Comparison of ENCODE assay signal across 8 mouse cellular contexts in the genomic region with DNA sequence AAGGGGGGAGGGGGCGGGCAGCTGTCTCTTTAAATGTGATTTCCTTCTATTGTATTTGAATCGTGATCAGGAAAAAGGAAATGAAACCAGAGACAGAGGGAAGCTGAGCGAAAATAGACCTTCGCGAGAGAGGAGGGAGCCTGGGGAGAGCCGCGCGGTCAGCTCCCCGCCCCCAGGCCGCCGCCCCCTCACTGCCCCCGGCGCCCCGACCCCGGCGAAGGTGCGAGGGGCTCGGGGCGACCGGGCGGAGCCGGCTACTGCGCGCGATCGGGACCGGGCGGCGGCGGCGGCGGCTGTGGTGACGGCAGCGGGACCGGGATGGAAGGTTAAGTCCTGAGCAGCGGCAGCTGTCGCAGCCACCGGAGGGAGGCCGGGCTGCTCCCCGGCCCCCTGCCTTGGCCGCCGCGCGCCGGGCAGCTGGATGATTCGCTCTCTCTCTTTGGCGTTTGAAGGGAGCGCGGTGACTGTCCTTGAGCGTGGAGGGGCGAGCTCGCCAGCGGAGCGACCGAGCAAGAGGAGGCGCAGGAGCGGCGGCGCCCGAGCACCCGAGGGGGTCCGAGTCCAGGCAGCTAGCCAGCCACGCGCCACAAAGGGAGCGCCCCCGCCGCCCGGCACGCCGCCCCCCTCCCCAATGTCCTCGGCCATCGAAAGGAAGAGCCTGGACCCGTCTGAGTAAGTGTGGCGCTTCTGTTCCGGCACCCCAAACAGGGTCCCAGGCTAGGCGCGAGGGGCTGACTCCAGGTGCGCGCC. TPM values are rescaled to one million over a fixed set of nuclear protein-coding genes. Genes with fewer than 3 reads are reported as not detected.
DNase-seq lines count a peak whose midpoint lies in the region; ATAC-seq and TF ChIP-seq lines count a peak whose summit lies in the region.

No protein-coding gene starts in this region.

- DNase-seq in thymus, adult 2 months, result peak; percentile 11
- no peak for DNase-seq in thymus, postnatal 0 days (ENCODE audit: low spot score)
- DNase-seq in embryo, embryonic 9.5 days (ENCODE audit: extremely low spot score), result peak; percentile 62
- peak; percentile 68 for DNase-seq in heart, adult 8-10 months (ENCODE audit: low spot score)
- peak; percentile 71 for DNase-seq in kidney, adult 2 months
- no peak for DNase-seq in liver, embryonic 13.5 days
- peak; percentile 37 for DNase-seq in naive thymus-derived CD4-positive, alpha-beta T cell, adult 2 months (ENCODE audit: low read depth)

- no peak for TF ChIP-seq POLR2A in thymus, adult 2 months (IDR thresholded peaks at IDR 0.05; ENCODE audit: control insufficient read depth, extremely low read depth, insufficient read depth, low read length, poor library complexity)
- TF ChIP-seq POLR2A in kidney, adult 2 months (IDR thresholded peaks at IDR 0.05; ENCODE audit: low read depth, low read length), result no peak

- no peak overlapping the region for H3K27ac ChIP-seq in thymus, adult 2 months (ENCODE audit: control insufficient read depth, insufficient read depth, low read length)
- peak overlapping the region; percentile 92 for H3K27ac ChIP-seq in kidney, adult 2 months (ENCODE audit: insufficient read depth, low read depth, low read length)
- H3K27ac ChIP-seq in liver, embryonic 13.5 days, result peak overlapping the region; percentile 97
- peak overlapping the region; percentile 42; the same call in 1 of the 2 replicates for H3K27ac ChIP-seq in stomach, embryonic 15.5 days

- WGBS in thymus, adult 2 months, result under 1% methylated on average over 77 of the region's 79 CpGs
- WGBS in kidney, adult 2 months, result under 1% methylated on average over 79 of the region's 79 CpGs
- under 1% methylated on average over 78 of the region's 79 CpGs for WGBS in liver, embryonic 13.5 days (ENCODE audit: insufficient replicate concordance)
- under 1% methylated on average over 66 of the region's 79 CpGs for WGBS in stomach, embryonic 15.5 days

- peak overlapping the region; percentile 100 for H3K9ac ChIP-seq in liver, embryonic 13.5 days
- peak overlapping the region; percentile 49 for H3K9ac ChIP-seq in stomach, embryonic 15.5 days

- H3K27me3 ChIP-seq in thymus, adult 2 months (ENCODE audit: control insufficient read depth, insufficient read depth, low read length), result peaks cover 19% of the 10 kb centered on the region
- peaks cover 3% of the 10 kb centered on the region for H3K27me3 ChIP-seq in kidney, adult 2 months (replicated peaks; ENCODE audit: control insufficient read depth, insufficient read depth, low read length)
- no peaks in the 10 kb centered on the region for H3K27me3 ChIP-seq in liver, embryonic 13.5 days
- peaks cover 18% of the 10 kb centered on the region for H3K27me3 ChIP-seq in stomach, embryonic 15.5 days (replicated peaks)

- peak overlapping the region; percentile 49 for H3K4me3 ChIP-seq in thymus, adult 2 months (ENCODE audit: control insufficient read depth, insufficient read depth, low read length)
- H3K4me3 ChIP-seq in kidney, adult 2 months (ENCODE audit: insufficient read depth, low read depth, low read length), result peak overlapping the region; percentile 79
- H3K4me3 ChIP-seq in liver, embryonic 13.5 days (replicated peaks), result peak overlapping the region; percentile 96
- peak overlapping the region; percentile 73 for H3K4me3 ChIP-seq in stomach, embryonic 15.5 days (replicated peaks)

- H3K36me3 ChIP-seq in thymus, adult 2 months (ENCODE audit: control insufficient read depth, insufficient read depth, low read length), result no peaks in the 10 kb centered on the region
- H3K36me3 ChIP-seq in kidney, adult 2 months (ENCODE audit: control insufficient read depth, insufficient read depth, low read length), result no peaks in the 10 kb centered on the region
- peaks cover 74% of the 10 kb centered on the region for H3K36me3 ChIP-seq in liver, embryonic 13.5 days
- no peaks in the 10 kb centered on the region for H3K36me3 ChIP-seq in stomach, embryonic 15.5 days

- no peak for TF ChIP-seq CTCF in thymus, adult 2 months (IDR thresholded peaks at IDR 0.05; ENCODE audit: borderline replicate concordance, control insufficient read depth, extremely low read depth, insufficient read depth, low read length, poor library complexity)
- no peak for TF ChIP-seq CTCF in kidney, adult 2 months (conservative IDR thresholded peaks at IDR 0.05; ENCODE audit: insufficient read depth, insufficient read length, low read depth, low read length)

- no peaks in the 10 kb centered on the region for H3K9me3 ChIP-seq in liver, embryonic 13.5 days (replicated peaks)
- no peaks in the 10 kb centered on the region for H3K9me3 ChIP-seq in stomach, embryonic 15.5 days

- ATAC-seq in liver, embryonic 13.5 days (ENCODE audit: low read depth), result peak; percentile 32
- ATAC-seq in stomach, embryonic 15.5 days (ENCODE audit: insufficient read depth, low FRiP score, low read depth), result peak; percentile 57

- H3K4me1 ChIP-seq in thymus, adult 2 months (replicated peaks; ENCODE audit: control insufficient read depth, insufficient read depth, low read length), result peaks cover 7% of the 10 kb centered on the region
- H3K4me1 ChIP-seq in kidney, adult 2 months (ENCODE audit: control insufficient read depth, insufficient read depth, low read length), result no peaks in the 10 kb centered on the region
- peaks cover 82% of the 10 kb centered on the region for H3K4me1 ChIP-seq in liver, embryonic 13.5 days (replicated peaks)
- peaks cover 12% of the 10 kb centered on the region for H3K4me1 ChIP-seq in stomach, embryonic 15.5 days

- peak overlapping the region; percentile 84 for H3K4me2 ChIP-seq in liver, embryonic 13.5 days
- H3K4me2 ChIP-seq in stomach, embryonic 15.5 days, result peak overlapping the region; percentile 99

RNA-seq across cellular contexts. Expression of gene Lmo2, which starts 12.4 kb away (rescaled TPM):
- 8.0 and 9.6 TPM in 2 replicates for polyA plus RNA-seq in thymus, adult 2 months (2012; rRNA removed)
- 4.2 and 4.3 TPM in 2 replicates for polyA plus RNA-seq in thymus, postnatal 0 days (2015; fragmentation: Nextera tagmentation; extraction: Ambion mirVana)
- total RNA-seq in heart, adult 8-10 months (2022), result 10 to 100 TPM; 25.6 to 27.7 (median 26.0) TPM
- 18.5 and 20.8 TPM in 2 replicates for polyA plus RNA-seq in kidney, adult 2 months (2012; rRNA removed)
- 156 and 167 TPM in 2 replicates for polyA plus RNA-seq in liver, embryonic 13.5 days (2015; fragmentation: Nextera tagmentation; extraction: Ambion mirVana)
- 19.5 and 27.1 TPM in 2 replicates for polyA plus RNA-seq in stomach, embryonic 15.5 days (2015; fragmentation: Nextera tagmentation; extraction: Ambion mirVana)

RNA-seq across cellular contexts. Expression of gene Fbxo3, which starts 57.3 kb away (rescaled TPM):
- 22.2 and 24.5 TPM in 2 replicates for polyA plus RNA-seq in thymus, adult 2 months (2012; rRNA removed)
- 48.2 and 59.2 TPM in 2 replicates for polyA plus RNA-seq in thymus, postnatal 0 days (2015; fragmentation: Nextera tagmentation; extraction: Ambion mirVana)
- 10 to 100 TPM; 51.5 to 57.2 (median 52.1) TPM for total RNA-seq in heart, adult 8-10 months (2022)
- polyA plus RNA-seq in kidney, adult 2 months (2012; rRNA removed), result 22.3 and 25.0 TPM in 2 replicates
- polyA plus RNA-seq in liver, embryonic 13.5 days (2015; fragmentation: Nextera tagmentation; extraction: Ambion mirVana), result 50.2 and 61.5 TPM in 2 replicates
- 55.4 and 56.0 TPM in 2 replicates for polyA plus RNA-seq in stomach, embryonic 15.5 days (2015; fragmentation: Nextera tagmentation; extraction: Ambion mirVana)

RNA-seq across cellular contexts. Expression of gene 4931422A03Rik, which starts 57.9 kb away (rescaled TPM):
- polyA plus RNA-seq in thymus, adult 2 months (2012; rRNA removed), result not detected in 2 replicates
- 1.2 and 2.2 TPM in 2 replicates for polyA plus RNA-seq in thymus, postnatal 0 days (2015; fragmentation: Nextera tagmentation; extraction: Ambion mirVana)
- total RNA-seq in heart, adult 8-10 months (2022), result not detected
- not detected in 2 replicates for polyA plus RNA-seq in kidney, adult 2 months (2012; rRNA removed)
- polyA plus RNA-seq in liver, embryonic 13.5 days (2015; fragmentation: Nextera tagmentation; extraction: Ambion mirVana), result 0.99 and 1.3 TPM in 2 replicates
- polyA plus RNA-seq in stomach, embryonic 15.5 days (2015; fragmentation: Nextera tagmentation; extraction: Ambion mirVana), result 2.4 and 3.1 TPM in 2 replicates

Comparison
In these comparisons a context has a peak if more than half of its experiments do, and no peak if none do; other contexts are left out.
1. DNase-seq: peak in thymus, adult 2 months (single experiment), embryo, embryonic 9.5 days (single experiment), heart, adult 8-10 months (single experiment), kidney, adult 2 months (single experiment) and naive thymus-derived CD4-positive, alpha-beta T cell, adult 2 months (single experiment); none in thymus, postnatal 0 days (single experiment) and liver, embryonic 13.5 days (single experiment).
2. Peak in every context shown above with its lines, with median percentiles within 50 percentile points of each other: H3K4me3 ChIP-seq.